Mouse (Mus musculus) layer of hippocampus, adult 8-10 months (tissue): ENCODE measurements around the gene Klhl33. TPM values are rescaled to one million over a fixed set of nuclear protein-coding genes. Genes with fewer than 3 reads are reported as not detected.
"Not testable (repeated sequence)": the region's sequence is repeated elsewhere in the genome, so short reads cannot be mapped to it uniquely, and the experiment has no call there.

ENCODE experiments used
- DNase-seq, 2 experiments: peaks; one replicate each; pipeline ENCODE4 v3.0.0; 2022; ENCODE audit warnings: low spot score in 2 of 2
- total RNA-seq, 4 experiments: library from RNA; stranded (reverse); gene quantifications; 2 replicates each; pipeline ENCODE4 v1.2.4; 2022

Klhl33 gene
- total RNA-seq, 4 experiments from 2014 or later, result 5.1 to 6.4 (median 5.8) TPM

- DNase-seq, result no peak
Measured at GRCm38 (mm10) chr14:50903973-50904827, 6.9 kb upstream of the Klhl33 start.

DNA sequence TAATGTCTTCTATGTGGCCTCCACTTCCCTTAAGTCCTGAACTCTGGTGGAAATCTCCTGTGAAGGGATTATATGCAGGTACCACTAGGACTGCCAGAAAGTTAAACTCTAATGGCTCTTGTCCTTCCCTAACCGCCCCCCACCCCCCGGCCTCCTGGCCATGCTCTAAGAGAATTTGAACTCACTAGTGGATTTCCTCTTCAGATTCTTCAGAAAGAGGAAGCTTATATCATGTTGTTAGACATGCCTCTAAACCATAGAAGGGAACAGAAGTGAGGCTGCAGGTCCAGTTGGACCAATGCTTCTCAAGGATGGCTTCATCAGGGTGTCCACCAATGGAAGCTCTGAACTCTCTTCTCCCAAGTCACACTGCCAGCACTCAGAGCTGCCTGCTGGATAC lies 685 bp upstream of the Klhl33 start:
- DNase-seq, result not testable (repeated sequence)

DNA sequence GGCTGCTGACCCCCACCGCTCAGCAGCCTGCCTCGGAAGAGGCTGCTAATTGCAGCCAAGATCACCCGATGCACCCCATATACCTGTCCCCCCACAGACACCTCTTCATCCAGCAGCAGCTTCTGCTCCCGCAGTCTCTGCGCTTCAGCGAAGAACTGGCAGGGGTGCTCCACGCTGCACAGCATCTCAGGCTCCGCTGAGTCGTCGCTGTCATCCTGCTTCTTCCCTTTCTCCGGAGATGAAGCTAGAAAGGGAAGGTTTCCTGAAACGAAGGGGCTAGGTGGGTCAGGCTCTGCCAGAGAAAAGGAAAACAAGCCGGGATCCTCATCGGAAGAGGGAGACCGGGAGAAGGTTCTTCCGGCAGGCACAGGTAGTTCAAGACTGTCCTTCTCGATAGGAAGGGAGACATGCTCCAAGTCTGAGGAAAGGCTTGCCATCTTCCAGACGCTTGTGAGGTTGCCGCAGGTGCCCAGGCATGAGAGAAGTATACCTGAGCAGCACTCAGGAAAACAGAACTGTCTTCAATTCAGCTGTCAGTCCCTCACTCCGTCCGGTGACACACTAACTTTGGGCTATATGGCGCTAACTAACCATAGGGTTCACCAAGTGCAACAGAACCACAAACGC lies 447 bp downstream of the Klhl33 start:
- peak in 1 of 2 experiments; percentile 28 for DNase-seq

GRCm38 (mm10) chr14:50895985-50896746 lies 1.1 kb downstream of the Klhl33 start:
- DNase-seq, result peak in 1 of 2 experiments; percentile 50

DNA sequence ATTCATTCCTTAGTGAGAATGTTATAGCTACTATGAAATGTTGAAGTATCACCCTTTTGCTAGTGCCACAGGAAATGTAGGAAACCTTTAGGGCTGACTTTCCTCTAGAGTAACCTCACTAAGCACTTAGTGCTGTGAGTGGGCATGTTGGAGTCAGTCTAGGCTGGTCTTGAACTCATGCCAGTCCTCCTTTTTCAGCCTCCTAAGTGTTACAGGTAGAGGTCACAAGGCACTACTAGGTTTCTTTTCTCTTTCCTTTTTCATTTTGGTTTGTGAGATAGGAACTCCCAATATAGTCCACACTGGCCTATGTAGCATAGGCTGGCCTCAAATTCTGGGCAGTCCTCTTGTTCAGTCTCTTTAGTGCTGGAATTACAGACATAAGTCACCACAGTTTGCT lies 1.9 kb downstream of the Klhl33 start:
- no peak for DNase-seq

GRCm38 (mm10) chr14:50892541-50893459 lies 4.5 kb downstream of the Klhl33 start:
- no peak for DNase-seq

- DNase-seq, result no peak
Measured at GRCm38 (mm10) chr14:50892091-50892490, 5.2 kb downstream of the Klhl33 start.

- no peak for DNase-seq
Measured at GRCm38 (mm10) chr14:50891621-50892020, 5.7 kb downstream of the Klhl33 start.

GRCm38 (mm10) chr14:50876236-50876950 lies 20.9 kb downstream of the Klhl33 start:
- DNase-seq, result no peak

DNA sequence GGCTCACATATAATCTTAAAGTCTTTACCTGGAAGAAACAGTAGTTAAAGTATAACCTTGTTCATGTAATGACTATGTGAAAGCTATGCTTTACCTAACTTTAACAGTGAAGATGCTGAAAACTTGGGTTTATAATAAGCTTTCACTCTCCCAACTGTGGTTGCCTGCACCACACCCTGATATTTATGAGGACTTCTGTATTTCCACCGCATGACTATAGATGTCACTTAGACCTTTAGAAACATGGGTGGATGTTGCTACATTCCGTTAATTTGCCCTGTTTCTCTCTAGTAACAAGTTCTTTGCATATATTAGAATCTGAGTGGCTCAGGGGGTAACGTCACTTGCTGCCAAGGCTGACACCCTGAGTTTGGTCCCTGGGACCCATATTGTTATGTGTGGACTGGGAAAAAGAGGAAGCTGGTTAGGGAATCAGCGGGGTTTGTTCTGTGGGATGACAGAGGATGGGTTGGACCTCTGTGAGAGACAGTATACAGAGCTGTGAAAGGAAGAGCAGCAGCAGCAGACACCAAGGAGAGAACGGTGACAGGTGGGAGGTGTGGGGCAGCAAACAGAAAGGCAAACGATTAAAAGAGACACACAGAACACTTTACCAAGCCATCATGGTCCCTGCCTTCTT lies 21.6 kb downstream of the Klhl33 start:
- no peak for DNase-seq

DNA sequence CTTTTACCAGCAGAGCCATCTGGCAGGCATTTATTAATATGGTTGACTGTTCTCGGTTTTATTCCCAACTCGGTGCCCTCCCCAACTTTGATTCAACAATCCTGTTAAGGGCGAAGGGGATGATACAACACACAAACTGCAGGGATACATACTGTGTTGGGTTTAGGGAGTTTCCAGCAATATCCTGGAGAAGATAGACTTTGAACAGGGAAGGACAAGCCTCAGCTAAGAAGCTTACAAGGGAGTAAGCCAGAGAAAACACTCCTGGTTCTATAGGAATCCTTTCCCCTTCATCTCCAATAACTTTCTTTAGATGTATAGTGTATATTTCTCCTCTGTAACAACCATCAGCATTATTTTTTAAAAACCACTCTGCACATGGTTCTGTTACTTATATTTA lies 22.1 kb downstream of the Klhl33 start:
- DNase-seq, result no peak

- no peak for DNase-seq
Measured at GRCm38 (mm10) chr14:50871284-50871683, 26.0 kb downstream of the Klhl33 start.

DNA sequence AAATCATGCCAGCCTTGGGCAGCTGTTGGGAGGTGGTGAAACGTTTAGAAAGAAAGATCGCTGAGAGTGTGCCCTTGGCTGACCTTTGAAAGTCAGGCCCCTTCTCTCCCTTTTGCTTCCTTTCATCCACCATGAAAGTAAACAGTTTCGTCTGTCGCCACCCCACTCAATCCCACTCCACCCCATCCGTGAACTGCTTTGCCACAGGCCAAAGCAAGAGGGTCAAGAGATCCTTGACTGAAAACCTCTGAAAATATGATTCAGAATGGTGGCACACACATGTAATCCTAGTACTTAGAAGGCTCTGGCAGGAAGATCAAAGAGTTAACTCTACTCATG lies 26.5 kb downstream of the Klhl33 start:
- no peak for DNase-seq

DNA sequence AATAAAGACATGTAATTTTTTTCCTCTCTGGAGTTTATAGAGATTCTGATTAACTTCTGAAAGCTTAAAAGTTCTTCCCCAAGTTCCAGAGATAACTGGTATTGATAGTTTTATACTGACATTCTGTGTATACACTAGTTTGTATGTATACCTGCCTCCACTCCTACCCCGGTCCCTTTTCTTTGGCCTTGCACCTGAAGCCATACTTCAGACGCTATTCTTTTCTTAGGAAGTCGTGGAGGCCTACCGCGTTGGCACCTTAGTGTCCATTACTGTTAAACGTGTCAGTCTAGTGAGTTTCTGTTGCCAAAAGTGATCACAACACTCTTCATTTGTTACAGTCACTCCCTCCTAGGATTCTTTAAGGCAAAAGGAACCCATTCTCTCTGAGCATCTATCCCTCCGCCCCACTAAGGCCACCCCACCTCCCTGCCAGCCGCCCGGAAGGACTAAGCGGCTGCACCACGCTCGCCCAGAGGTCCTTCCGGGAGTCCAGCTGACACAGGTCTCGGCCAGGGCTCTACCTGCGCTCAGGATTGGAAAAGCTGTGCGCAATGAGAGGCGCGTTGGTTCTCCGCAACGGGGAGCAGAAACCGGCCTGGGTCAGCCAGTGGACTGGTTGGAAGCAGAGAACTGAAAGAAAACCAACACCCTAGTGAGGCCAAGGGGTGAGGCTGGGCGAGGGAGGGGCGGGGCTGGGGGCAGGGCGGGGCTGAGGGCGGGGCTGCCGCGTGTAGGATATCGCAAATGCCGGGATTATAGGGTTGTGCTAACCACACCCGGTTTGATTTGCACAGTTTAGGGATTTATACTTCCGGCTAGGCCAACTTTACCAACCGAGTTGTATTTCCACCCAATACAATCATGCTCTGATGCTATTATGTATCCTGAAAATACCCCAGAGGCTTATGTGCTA lies 27.2 kb downstream of the Klhl33 start, which contains the start of gene Tep1:
Gene Tep1 (minus strand): TSS at position 672 of the 916 bp plus-strand sequence.
- peak in 1 of 2 experiments; percentile 27 for DNase-seq

DNA sequence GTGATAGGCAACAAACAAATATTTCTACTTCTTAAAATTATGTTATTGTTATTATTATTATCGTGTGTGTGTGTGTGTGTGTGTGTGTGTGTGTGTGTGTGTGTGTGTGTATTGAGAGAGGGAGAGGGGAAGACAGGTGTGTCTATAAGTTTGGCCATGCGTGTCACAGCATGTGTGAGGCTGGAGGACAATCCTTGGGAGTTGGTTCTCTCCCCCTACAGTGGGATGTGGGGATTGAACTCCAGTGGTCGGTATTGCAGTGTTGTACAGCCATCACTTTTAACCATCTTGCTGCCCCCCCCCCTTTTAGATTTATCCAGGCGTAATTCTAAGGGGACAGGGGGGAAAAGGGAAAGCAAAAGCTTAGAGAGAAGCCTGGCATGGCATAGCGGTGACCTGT lies 28.7 kb downstream of the Klhl33 start:
- DNase-seq, result no peak

DNA sequence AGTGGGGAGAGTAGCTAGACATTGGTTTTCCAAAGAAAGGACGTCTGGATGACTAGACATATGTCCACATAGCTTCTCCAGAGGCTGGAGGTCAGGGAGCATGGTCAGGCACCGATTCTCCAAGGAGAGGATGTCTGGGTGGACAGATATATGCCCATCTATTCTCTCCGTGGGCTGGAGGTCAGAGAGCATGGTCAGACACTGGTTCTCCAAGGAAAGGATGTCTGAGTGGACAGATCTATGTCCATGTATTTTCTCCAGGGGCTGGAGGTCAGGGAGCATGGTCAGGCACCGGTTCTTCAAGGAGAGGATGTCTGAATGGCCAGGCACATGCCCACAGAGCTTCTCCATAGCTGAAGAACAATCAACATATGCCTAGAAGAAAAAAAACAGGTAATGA lies 29.1 kb downstream of the Klhl33 start:
- no peak for DNase-seq

DNA sequence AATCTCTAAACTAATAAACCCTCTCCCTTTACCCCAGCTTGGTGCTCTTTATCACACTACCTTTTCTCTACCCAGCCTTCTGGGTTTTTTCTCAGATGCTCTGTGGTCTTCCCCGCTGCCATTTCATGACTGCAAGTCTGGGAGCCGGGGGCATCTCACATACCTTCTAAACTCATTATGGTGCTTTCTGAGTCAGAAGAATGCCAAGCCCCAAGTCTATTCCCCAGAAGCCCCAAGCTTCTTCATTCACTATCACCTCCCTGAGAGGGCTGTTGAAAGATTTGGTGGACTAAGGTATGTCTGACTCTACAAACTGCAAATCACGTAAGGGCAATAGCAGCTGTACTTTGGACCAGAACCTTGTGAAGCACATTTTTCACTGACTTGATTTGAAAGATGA lies 30.3 kb downstream of the Klhl33 start:
- DNase-seq, result no peak

DNA sequence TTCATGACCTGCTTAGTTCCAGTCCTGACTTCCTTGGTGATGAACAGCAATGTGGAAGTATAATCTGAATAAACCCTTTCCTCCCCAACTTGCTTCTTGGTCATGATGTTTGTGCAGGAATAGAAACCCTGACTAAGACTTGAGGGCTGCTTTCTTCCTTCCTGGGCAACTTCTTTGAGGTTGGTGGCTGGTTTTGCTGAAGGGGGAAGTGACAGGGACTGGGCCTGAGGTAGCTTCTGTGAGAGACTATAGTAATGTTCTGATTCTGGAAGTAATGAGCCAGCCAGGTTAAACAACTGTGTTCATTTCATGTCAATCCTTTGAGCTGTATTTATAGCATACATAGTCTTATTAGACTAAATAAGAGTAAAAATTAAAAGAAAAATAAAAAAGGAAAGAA lies 32.3 kb downstream of the Klhl33 start:
- DNase-seq, result not testable (repeated sequence)

DNA sequence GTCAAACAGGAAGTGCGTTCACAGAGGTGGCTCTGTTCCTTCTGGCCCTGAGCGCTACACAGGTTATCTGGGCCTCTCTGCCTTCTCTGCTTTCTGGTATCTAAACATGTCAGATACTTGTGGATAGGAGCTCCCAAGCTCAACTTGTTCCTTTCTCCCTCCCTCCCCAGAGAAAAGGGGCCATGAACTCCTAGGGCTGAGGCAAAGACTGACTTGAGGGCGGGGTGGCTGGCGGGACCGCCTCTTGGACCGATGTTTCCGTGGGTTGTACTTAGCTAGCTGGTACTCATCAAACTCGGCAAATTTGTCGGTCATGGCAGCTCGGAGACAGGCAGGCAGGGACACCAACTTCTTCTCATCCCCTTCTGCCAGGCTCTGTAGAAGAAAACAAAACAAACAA lies 34.7 kb downstream of the Klhl33 start:
- DNase-seq, result no peak
